Mouse (Mus musculus): ENCODE measurements around the gene Fzd1. TPM values are rescaled to one million over a fixed set of nuclear protein-coding genes. Genes with fewer than 3 reads are reported as not detected.
A peak's percentile ranks its signal among the peaks of the same experiment; 100 is the strongest.

Fzd1 gene
- 38.2 and 41.6 TPM in 2 replicates for polyA plus RNA-seq (2015; fragmentation: Nextera tagmentation; extraction: Ambion mirVana)

DNA sequence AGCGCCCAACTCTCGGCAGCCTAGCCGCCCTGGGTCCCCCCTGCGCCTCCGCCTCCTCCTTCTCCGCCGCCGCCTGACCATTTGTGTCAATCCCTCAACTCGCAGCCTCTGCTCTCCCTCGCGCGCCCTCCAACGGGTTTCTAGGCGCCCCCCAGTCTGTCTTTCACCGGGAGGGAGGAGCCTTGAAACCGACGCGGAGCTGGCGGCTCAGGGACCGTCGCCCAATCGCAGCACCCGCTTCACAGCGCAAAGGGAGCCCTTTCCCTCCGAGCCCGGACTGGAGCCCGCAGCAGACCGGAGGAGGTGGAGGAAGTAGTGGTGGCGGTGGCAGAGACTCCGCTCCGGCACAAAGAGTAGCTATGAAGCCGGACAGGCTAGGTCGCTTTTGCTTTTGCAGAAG lies at the start of gene Fzd1:
Gene Fzd1, minus strand, starts transcription at position 134 of the 400 bp plus-strand sequence.
- peaks cover 9% of the 10 kb centered on the region for H3K27me3 ChIP-seq
- WGBS, result under 1% methylated on average over 31 of the region's 33 CpGs
- ATAC-seq (replicated peaks; ENCODE audit: low FRiP score), result peak; percentile 94
- peak within 1 kb of the TSS; percentile 94 for H3K4me2 ChIP-seq
- peak within 1 kb of the TSS; percentile 66 for H3K4me3 ChIP-seq (replicated peaks)
- no peaks in the 10 kb centered on the region for H3K9me3 ChIP-seq (replicated peaks)
- H3K36me3 ChIP-seq, result no peaks in the 10 kb centered on the region
- H3K9ac ChIP-seq, result peak within 1 kb of the TSS; percentile 73
- peak within 1 kb of the TSS; percentile 97 for H3K27ac ChIP-seq
- peaks cover 31% of the 10 kb centered on the region for H3K4me1 ChIP-seq

- H3K27me3 ChIP-seq, result no peaks in the 10 kb centered on the region
- 0 out of 2 replicates have a peak, but pooled peaks have one; percentile 46 for ATAC-seq (replicated peaks; ENCODE audit: low FRiP score)
These were observed 47.4 kb upstream of the Fzd1 start for GRCm38 (mm10) chr5:4805228-4805627.

GRCm38 (mm10) chr5:4803708-4804107 lies 45.9 kb upstream of the Fzd1 start:
- no peak overlapping the region for H3K4me2 ChIP-seq
- H3K4me3 ChIP-seq (replicated peaks), result no peak overlapping the region
- H3K9me3 ChIP-seq (replicated peaks), result no peaks in the 10 kb centered on the region
- no peak for ATAC-seq (replicated peaks; ENCODE audit: low FRiP score)
- H3K4me1 ChIP-seq, result peaks cover 12% of the 10 kb centered on the region
- WGBS, result 66% methylated on average over 5 of the region's 5 CpGs
- no peak overlapping the region for H3K27ac ChIP-seq
- H3K9ac ChIP-seq, result no peak overlapping the region
- H3K27me3 ChIP-seq, result no peaks in the 10 kb centered on the region
- no peaks in the 10 kb centered on the region for H3K36me3 ChIP-seq

More at GRCm38 (mm10) chr5:4805228-4805627, 47.4 kb upstream of the Fzd1 start:
- H3K4me2 ChIP-seq, result no peak overlapping the region
- no peak overlapping the region for H3K4me3 ChIP-seq (replicated peaks)
- H3K9me3 ChIP-seq (replicated peaks), result no peaks in the 10 kb centered on the region
- H3K9ac ChIP-seq, result no peak overlapping the region
- H3K4me1 ChIP-seq, result peaks cover 12% of the 10 kb centered on the region
- no peaks in the 10 kb centered on the region for H3K36me3 ChIP-seq
- no peak overlapping the region for H3K27ac ChIP-seq
- 38% methylated on average over 4 of the region's 4 CpGs for WGBS

DNA sequence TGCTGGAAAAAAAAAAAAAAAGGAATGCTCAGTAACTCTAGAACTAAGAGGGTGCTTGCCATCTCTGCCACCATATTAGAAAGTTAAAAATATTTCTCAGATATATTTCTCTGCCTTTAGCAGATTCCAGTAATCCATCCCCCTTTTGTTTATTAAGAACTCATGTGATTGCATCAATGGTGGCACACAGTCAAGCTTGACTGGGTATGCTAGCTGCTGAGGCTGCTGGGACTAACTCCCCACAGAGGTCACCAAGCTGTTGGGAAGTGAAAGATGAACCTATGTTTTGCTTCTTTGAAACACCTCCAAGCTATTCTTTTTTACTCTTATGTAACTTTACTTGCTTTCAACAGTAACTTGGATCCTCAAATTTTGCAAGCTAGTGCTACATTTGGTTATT lies 44.1 kb upstream of the Fzd1 start:
- H3K4me3 ChIP-seq (replicated peaks), result no peak overlapping the region
- H3K4me2 ChIP-seq, result no peak overlapping the region
- H3K27me3 ChIP-seq, result no peaks in the 10 kb centered on the region
- H3K9ac ChIP-seq, result no peak overlapping the region
- H3K9me3 ChIP-seq (replicated peaks), result no peaks in the 10 kb centered on the region
- ATAC-seq (replicated peaks; ENCODE audit: low FRiP score), result no peak
- H3K4me1 ChIP-seq, result peaks cover 12% of the 10 kb centered on the region
- no peaks in the 10 kb centered on the region for H3K36me3 ChIP-seq
- no peak overlapping the region for H3K27ac ChIP-seq

DNA sequence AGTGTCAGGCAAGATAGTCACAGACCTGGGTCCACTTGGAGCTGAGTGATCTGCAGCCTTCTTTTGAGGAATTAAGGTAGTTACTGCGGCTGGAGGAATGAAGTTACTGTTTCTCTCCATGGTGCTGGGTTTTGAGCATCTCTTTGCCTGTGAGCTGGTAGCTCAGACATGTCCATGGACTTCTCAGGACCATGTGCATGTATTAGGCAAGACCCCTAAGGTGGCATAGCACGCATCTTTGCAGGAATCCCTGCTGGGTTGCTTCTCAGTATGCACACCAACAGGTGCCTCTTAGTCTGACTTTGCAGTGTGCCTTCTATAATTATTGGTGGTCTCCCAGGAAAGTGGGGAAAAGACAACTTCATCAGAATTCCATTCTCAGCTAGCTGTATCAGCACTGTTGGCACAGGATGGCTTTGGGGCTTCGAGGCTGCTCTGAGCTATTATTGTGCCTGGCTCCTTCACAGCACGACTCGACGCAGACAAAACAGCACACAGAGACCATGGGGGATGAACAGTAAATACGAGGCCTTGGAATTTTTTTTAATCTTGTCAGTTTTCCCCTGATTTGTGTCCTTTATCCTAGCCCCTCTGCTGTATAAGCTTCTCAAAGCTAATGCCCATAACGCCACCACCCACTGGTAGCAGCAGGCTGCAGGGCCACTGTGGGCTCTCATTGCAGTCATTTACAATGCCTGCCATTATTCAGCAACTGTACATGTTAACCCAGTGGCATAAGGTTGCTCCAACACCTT lies 43.4 kb upstream of the Fzd1 start:
- Histone ChIP-seq H3K9ac (no peak overlapping the region), H3K4me1 (peaks cover 12% of the 10 kb centered on the region), H3K4me2 (no peak overlapping the region), H3K36me3 (no peaks in the 10 kb centered on the region), H3K27ac (no peak overlapping the region), H3K27me3 (no peaks in the 10 kb centered on the region), H3K4me3 (replicated peaks) (no peak overlapping the region), H3K9me3 (replicated peaks) (no peaks in the 10 kb centered on the region)
- 85% methylated on average over 8 of the region's 8 CpGs for WGBS
- no peak for ATAC-seq (replicated peaks; ENCODE audit: low FRiP score)

GRCm38 (mm10) chr5:4791219-4791618 lies 33.4 kb upstream of the Fzd1 start:
- H3K27me3 ChIP-seq, result no peaks in the 10 kb centered on the region
- no peaks in the 10 kb centered on the region for H3K4me1 ChIP-seq
- H3K4me3 ChIP-seq (replicated peaks), result no peak overlapping the region
- H3K4me2 ChIP-seq, result no peak overlapping the region
- H3K27ac ChIP-seq, result no peak overlapping the region
- WGBS, result 76% methylated on average over 3 of the region's 3 CpGs
- H3K36me3 ChIP-seq, result no peaks in the 10 kb centered on the region
- no peak overlapping the region for H3K9ac ChIP-seq
- H3K9me3 ChIP-seq (replicated peaks), result no peaks in the 10 kb centered on the region
- ATAC-seq (replicated peaks; ENCODE audit: low FRiP score), result no peak

GRCm38 (mm10) chr5:4790265-4790664 lies 32.4 kb upstream of the Fzd1 start:
- Histone ChIP-seq H3K27me3 (no peaks in the 10 kb centered on the region), H3K36me3 (no peaks in the 10 kb centered on the region), H3K4me1 (no peaks in the 10 kb centered on the region), H3K27ac (no peak overlapping the region), H3K9me3 (replicated peaks) (no peaks in the 10 kb centered on the region), H3K4me2 (no peak overlapping the region), H3K9ac (no peak overlapping the region), H3K4me3 (replicated peaks) (no peak overlapping the region)
- no peak for ATAC-seq (replicated peaks; ENCODE audit: low FRiP score)
- 91% methylated on average over 4 of the region's 4 CpGs for WGBS

GRCm38 (mm10) chr5:4788484-4788883 lies 30.6 kb upstream of the Fzd1 start:
- no peak overlapping the region for H3K4me2 ChIP-seq
- no peak overlapping the region for H3K9ac ChIP-seq
- H3K4me1 ChIP-seq, result no peaks in the 10 kb centered on the region
- H3K9me3 ChIP-seq (replicated peaks), result no peaks in the 10 kb centered on the region
- no peak overlapping the region for H3K27ac ChIP-seq
- no peak for ATAC-seq (replicated peaks; ENCODE audit: low FRiP score)
- no peak overlapping the region for H3K4me3 ChIP-seq (replicated peaks)
- no peaks in the 10 kb centered on the region for H3K36me3 ChIP-seq
- WGBS, result 87% methylated on average over 3 of the region's 3 CpGs
- H3K27me3 ChIP-seq, result no peaks in the 10 kb centered on the region

DNA sequence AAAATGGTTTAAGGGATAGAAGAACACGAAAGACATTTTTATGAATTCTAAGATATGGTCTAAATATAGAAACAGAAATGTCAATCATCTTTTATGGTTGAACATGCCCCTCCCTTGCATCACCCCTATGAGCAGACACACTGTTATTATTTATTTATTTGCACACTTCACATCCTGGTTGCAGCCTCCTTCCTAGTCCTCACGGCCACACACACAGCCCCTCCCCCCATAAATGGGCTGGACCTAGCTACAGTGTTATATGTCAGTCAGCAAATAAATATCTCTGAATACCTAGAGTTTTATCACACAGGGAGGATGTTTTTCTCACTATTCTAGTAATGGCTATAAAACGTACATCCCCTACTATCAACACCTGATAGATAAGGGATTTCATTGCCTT lies 29.0 kb upstream of the Fzd1 start:
- Histone ChIP-seq H3K27me3 (no peaks in the 10 kb centered on the region), H3K4me3 (replicated peaks) (no peak overlapping the region), H3K9ac (no peak overlapping the region), H3K4me2 (no peak overlapping the region), H3K9me3 (replicated peaks) (no peaks in the 10 kb centered on the region), H3K36me3 (no peaks in the 10 kb centered on the region), H3K4me1 (no peaks in the 10 kb centered on the region), H3K27ac (no peak overlapping the region)
- ATAC-seq (replicated peaks; ENCODE audit: low FRiP score), result no peak
- 62% methylated on average over 3 of the region's 3 CpGs for WGBS

DNA sequence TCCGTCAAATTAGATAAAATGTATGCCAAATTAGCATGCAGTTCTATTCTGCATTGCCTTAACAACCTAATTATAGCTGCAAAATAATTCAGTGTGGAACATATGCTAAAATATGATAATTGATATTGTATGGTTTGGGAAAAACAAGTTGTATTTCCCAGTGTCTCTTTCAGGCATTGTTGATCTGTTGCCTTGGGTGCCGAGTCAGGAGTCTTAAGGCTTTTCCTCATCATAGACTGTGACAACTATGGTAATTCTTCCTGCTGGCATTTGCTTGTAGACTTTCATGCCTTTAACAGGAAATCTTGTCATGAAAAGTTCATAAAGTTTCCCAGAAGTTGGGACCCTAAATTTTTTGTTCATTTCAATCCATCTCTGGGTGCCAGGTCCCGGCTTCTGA lies 20.4 kb upstream of the Fzd1 start:
- 87% methylated on average over 3 of the region's 3 CpGs for WGBS
- Histone ChIP-seq H3K27me3 (no peaks in the 10 kb centered on the region), H3K4me2 (no peak overlapping the region), H3K4me1 (no peaks in the 10 kb centered on the region), H3K4me3 (replicated peaks) (no peak overlapping the region), H3K27ac (no peak overlapping the region), H3K9me3 (replicated peaks) (no peaks in the 10 kb centered on the region), H3K36me3 (no peaks in the 10 kb centered on the region), H3K9ac (no peak overlapping the region)
- no peak for ATAC-seq (replicated peaks; ENCODE audit: low FRiP score)

GRCm38 (mm10) chr5:4776495-4776894 lies 18.7 kb upstream of the Fzd1 start:
- Histone ChIP-seq H3K9ac (no peak overlapping the region), H3K27me3 (no peaks in the 10 kb centered on the region), H3K4me2 (no peak overlapping the region), H3K36me3 (no peaks in the 10 kb centered on the region), H3K4me3 (replicated peaks) (no peak overlapping the region), H3K27ac (no peak overlapping the region), H3K9me3 (replicated peaks) (no peaks in the 10 kb centered on the region), H3K4me1 (no peaks in the 10 kb centered on the region)
- 20% methylated on average over 2 of the region's 2 CpGs for WGBS
- ATAC-seq (replicated peaks; ENCODE audit: low FRiP score), result no peak

- Histone ChIP-seq H3K9ac (no peak overlapping the region), H3K27ac (no peak overlapping the region), H3K4me1 (no peaks in the 10 kb centered on the region), H3K4me2 (no peak overlapping the region), H3K9me3 (replicated peaks) (no peaks in the 10 kb centered on the region), H3K4me3 (replicated peaks) (no peak overlapping the region), H3K27me3 (no peaks in the 10 kb centered on the region), H3K36me3 (no peaks in the 10 kb centered on the region)
- 63% methylated on average over 9 of the region's 9 CpGs for WGBS
- no peak for ATAC-seq (replicated peaks; ENCODE audit: low FRiP score)
These were observed 15.4 kb upstream of the Fzd1 start for GRCm38 (mm10) chr5:4773090-4773772.
